Mouse (Mus musculus) kidney, postnatal 25 days (tissue): Measurements from ENCODE around the gene Tmem104.

Experiments used
- DNase-seq, 2 experiments: peaks; one replicate each; pipeline ENCODE4 v3.0.0; 2021; ENCODE audit warnings: mixed read lengths in 2 of 2

The Tmem104 gene

DNA sequence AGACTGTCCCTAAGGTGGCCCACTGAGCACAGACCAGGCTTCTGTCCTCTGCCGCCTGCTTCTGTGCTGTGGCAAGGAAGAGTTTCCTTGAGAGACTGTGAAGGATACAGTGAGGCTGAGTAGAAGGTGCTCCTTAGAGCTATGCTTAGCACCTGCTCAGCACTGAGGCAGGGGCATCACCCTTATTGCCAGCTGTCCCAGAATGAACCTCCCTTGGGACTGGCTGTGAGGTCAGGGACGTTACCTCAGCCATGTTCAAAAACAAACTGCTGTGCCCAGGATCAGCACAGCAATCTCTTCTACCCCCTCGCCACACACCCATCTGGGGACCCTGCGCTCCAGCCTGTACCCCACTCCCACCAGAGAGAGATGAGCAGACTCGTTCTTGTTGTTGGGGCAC, 45.6 kb downstream of the Tmem104 start:
- no peak for DNase-seq

DNA sequence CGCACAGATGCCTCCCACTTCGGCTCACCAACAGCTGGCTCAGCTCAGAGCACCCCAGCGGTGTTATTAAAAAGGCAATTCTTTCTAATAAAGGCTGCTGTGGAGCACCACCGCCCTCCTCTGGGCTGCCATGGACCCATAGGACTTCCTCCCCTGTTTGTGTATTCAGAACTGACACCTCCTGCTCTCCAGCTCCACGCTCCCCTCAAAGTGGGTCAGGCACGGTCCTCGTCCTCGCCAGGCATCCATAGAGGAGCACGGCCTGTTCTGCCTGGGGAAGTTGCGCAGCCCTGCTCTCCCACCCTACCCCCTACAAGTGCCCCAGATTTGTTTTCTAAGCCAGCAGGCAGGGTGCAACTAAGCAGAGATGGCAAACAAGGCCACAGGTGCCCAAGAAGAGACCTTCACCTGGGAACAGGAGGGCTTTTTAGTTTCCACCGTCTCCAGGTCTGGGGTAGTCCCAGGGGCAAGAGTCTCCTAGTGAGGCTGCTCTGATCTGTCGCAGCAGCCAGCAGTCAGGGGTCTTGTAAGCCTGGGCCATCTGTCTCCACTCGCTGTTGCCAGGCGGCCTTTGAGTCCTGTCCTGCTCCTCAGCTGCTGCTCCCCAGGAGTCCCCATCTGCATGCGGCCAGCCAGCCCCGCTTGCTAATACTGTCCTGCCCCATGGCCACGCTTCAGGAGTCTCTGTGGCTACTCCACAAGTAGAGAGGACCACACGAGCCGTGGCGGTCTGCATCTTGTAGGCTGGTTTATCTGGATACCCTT, 46.4 kb downstream of the Tmem104 start:
- DNase-seq: no peak

GRCm38 (mm10) chr11:115234320-115235044, 47.2 kb downstream of the Tmem104 start:
- peak in 1 of 2 experiments; percentile 57 for DNase-seq

DNA sequence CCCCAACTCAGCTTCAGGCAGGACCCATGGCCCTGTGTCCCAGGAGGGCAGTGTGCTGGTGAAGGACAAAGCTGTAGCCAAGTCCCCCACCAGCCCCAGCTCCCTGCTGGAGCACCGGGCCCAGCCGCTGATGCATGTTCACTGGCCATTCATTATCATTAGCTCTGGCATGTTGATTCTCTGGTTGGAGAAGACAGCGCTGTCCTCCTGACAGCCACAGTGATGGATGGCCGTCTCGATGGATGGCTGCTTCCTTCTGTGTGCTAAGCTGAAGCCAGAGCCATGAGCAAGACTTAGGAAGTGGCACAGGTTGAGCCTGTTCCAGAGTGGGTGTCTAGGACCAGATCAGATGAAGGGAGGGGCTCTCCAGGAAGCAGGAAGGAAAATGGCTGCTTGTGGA, 49.3 kb downstream of the Tmem104 start:
- no peak for DNase-seq

DNA sequence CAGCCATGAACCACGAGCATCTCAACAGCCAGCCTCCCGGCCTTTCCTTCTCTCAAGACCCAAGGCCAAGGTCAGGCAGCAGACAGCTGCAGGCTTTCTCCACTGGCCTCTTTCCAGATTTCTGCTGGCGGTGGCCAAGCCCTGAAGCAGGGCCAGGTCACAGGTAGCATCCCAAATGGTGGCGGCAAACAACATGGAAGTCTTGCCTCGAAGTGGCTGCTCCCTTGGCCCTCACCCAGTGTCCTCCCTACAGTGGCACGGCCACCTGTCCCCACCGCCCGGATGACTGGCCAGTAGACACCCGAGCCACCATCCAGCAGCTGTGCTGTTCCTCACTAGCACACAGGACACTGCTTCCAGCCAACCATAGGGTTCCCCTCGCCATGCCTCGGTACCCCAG, 54.1 kb downstream of the Tmem104 start:
- no peak for DNase-seq

DNA sequence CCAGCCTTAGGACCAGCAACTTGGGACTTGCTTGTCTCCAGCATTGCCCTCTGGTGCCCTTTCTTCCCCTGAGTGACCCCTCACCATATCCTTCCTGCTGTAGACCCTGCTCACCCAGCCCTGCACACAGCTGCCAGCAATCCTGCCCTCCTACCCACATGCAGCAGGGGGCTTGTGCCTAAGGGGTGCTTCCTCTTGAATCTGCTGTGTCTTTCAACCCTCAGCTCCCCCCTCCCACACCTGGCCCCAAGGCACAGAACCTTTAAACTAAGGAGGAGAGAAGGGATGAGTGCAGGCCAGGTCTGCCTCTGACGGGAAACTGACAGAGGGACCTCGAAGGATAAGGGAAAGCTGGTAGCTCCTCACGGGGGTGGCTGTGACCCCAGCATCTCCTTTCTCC, 55.5 kb downstream of the Tmem104 start:
- DNase-seq: no peak

DNA sequence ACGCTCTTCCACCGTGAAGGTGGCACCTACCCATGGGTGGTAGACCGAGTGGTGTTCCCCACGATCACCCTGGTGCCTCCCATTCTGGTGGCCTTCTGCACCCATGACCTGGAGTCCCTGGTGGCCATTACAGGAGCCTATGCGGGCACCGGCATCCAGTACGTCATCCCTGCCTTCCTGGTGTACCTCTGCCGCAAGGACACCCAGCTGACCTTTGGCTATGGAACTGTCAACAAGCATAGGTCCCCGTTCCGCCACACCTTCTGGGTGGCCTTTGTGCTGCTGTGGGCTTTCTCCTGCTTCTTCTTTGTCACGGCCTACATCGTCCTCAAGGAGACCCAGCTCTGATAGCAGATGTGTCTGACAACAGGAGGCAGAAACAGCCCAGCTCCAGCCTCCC, 56.5 kb downstream of the Tmem104 start:
- DNase-seq: no peak

DNA sequence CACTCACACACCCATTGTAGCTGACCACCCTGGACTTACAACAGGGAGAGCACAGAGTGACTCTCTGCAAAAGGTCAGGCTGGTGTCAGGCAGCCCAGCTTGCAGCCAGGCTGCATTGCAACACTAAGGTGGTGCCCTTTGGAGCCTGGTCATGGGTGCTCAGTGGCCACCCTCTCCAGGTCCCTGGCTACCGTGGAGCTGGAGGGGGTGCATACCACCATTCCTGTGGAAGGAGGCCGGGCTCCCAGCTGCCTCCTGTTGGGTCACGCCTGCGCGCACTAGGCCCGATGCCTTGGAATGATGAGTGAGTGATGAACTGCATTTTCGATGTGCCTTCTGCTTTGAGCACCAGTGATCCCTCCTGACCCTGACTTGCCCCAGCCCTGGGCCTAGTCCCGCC, 57.6 kb downstream of the Tmem104 start:
- DNase-seq: peak; percentile 28 to 74

DNA sequence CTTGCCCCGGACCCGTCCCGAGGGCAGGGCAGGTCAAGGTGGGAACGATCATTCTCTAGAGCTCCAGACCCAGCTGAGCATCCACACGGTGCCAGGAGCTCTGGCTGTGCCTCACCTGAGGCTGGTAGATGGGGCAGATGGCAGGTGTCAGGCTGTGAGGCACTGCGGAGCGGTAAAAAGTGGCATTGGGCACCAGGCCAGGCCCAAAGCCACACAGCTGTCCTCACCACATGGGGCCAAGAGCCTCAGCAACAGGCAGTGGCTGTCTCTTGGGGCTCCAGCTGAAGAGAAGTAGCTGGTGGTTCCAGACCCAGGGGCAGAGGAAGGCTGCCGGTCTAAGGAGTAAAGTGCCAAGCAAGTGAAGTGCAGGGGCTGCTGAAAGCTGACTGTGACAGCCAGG, 59.1 kb downstream of the Tmem104 start:
- no peak for DNase-seq

DNA sequence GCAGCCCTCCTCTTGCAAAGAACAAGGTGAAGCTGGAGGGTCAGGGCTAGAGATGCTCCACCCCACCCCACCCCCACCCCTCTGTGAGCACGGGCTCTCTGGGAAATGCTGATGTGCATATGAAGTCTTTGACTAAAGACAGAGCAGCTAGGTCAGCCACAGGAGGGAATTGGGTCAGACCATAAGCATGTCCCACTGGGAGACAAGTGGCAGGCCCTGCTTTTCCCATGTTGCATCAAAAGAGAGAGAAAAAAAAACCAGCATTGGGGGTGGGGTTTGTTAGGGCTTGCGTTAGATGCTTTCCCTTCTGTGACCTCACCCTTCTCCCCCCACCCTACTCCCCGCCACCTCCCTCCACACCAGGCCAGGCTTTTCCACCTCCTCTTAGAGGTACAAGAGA, 60.0 kb downstream of the Tmem104 start:
- no peak for DNase-seq

DNA sequence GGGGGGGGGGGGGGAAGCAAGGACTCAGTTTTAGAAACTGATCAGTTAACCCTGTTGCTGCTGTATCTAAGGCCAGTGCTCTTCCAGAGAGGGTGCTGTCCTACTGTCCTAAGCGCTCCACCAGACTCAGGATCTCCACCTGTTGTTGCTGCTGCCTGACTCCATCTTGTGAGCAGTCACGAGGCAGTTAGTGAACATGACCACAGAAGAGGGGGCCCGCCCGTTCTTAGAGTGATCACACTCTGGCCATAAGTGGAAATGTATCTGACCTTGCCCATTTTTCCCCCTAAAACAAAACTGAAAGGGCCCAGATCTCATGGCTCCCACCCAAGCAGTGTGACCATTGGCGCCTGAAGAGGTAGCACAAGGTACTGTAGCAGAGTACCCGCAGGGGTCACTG, 60.7 kb downstream of the Tmem104 start:
- no peak for DNase-seq

- DNase-seq: no peak
These were observed 62.6 kb downstream of the Tmem104 start for GRCm38 (mm10) chr11:115249721-115250404.

GRCm38 (mm10) chr11:115250405-115251090, 63.3 kb downstream of the Tmem104 start:
- no peak for DNase-seq

GRCm38 (mm10) chr11:115251258-115251657, 64.0 kb downstream of the Tmem104 start:
- no peak for DNase-seq

- peak in 1 of 2 experiments; percentile 23 for DNase-seq
These were observed 70.7 kb downstream of the Tmem104 start for GRCm38 (mm10) chr11:115257775-115258510.

DNA sequence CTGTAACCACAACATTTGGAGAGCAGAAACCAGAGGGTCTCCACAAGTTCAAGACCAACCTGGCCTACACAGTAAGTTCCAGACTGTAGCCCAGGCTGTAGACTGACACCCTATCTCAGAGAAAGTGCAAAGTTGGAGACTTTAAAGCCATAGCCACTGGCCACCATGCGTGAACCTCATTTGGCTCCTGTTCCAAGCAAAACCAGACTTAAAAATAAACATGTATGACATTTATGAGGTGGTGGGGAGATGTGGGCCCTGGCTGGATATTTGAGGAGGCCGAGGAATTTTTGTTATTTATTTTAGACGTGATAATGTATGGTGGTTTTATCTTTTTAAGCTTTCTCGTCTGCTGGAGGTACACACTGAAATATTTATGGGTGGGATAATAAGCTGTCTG, 71.8 kb downstream of the Tmem104 start:
- no peak for DNase-seq

DNA sequence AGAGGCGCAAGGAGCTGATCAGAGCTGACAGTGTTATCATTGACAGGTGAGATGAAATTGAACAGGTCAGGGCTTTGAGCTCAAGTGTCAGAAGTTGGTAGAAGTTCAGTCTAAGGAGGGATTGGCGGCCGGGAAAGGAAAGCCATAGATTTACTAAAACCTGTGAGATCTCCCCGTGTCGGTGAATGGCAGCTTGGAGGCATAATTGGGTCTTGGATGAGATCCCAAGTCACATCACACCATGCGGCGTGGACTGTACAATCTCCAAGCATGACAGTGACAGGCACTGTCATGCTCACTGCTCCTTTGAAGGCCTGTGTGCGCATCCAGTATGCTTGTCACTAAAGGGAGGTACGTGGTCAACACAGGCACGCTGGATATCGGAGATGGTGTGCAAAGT, 75.7 kb downstream of the Tmem104 start:
- DNase-seq: no peak

DNA sequence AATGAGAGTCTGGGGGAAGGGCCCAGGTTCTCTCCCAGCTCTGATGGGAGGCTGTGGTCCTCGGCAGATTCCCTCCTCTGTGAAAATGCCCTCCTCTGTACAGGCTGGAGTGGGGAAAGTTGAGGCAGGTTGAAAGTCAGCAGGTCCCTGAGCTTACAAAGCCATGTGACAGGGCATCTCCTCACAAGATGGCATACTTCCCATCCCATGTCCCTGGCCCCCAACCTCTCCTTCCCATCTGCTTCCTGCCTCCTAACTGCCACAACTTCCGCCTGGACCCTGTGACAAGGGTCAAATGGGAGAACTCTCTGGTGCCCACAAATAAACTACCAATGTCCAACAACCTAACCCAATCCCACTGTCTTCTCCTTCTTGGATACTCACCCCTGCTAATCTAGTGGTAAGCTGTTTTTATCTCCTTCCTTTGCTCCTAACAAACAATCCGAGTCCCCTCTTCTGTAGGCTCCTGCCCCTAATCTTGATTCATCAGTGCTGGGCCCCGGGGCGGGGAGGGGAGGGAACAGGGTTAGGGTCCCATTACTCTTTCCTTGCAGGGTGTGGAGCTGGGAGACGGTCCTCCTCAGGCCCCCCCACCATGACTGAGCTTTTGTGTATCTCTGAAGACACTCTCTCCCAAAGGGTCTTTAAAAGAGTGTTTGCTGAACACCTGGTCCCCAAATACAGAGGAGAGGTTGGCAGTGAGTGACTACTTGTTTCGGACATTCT, 77.0 kb downstream of the Tmem104 start:
- no peak for DNase-seq

DNA sequence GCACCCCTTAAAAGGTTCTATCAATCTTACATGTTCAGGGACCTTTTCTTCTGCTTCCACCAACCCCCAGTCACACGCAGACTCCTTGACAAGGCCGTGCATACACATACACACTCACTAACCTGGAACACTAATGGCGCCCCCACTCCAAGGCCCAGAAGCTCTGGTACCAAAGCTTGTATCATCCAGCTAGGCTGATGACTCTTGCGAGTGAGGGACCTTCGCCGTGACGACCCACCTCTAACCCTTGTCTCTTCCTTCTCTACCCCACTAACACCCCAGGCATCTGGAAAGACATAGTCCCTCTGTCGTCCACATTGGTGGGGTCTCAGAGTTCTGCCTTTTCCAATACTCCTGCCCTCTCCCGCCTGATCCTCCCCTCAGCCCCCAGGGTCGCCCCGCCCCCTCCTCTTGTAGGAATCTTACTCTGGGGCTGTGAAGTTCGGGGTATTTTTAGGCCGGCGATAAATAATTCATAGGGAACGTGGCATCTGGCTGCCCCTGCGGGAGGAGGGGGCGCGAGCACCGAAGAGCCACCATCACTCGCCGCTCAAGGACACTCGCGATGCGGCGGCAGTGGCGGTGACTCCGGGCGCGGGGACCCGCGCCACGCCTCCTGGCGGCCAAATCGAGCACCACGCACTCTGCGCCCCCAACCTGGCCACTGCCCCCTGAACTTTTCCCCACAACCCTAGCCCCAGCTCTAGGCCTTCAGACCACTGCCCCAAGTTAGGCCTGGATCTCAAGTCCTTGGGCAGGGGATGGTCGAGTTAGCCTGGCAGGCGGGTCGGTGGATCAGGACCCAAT, 77.8 kb downstream of the Tmem104 start:
- no peak for DNase-seq

DNA sequence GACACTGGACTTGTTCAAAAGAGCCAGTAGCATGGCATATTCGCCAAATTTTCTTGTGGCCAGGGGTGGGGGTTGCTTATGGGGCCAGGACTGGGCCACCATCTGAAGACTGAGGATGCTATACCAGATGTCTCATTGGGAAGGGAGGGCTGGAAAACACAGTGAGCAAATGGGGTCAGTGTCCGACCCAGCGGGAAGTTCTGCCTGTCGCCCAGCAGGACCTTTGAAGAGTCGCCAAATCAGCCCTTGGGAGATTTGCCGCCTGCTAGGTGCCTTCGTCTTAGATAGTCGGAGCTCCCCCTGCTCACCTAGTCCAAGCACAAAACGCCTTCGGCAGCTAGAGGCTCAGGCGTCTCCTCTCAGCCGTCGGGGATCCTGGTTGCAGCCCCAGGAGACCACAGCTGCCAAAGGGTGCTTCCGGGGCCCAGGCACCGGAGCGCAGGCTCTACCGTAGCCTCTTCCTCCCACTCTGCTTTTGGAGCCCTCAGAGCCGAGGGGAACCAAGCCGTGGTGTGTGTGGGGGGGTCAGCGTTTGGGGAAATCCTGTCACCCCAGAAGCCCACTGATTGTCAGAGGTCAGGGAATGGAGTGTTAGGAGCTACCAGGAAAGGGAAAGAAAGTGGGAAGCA, 78.6 kb downstream of the Tmem104 start:
- DNase-seq: no peak
